16 mouse cellular contexts compared by ENCODE assay signal in the genomic region with DNA sequence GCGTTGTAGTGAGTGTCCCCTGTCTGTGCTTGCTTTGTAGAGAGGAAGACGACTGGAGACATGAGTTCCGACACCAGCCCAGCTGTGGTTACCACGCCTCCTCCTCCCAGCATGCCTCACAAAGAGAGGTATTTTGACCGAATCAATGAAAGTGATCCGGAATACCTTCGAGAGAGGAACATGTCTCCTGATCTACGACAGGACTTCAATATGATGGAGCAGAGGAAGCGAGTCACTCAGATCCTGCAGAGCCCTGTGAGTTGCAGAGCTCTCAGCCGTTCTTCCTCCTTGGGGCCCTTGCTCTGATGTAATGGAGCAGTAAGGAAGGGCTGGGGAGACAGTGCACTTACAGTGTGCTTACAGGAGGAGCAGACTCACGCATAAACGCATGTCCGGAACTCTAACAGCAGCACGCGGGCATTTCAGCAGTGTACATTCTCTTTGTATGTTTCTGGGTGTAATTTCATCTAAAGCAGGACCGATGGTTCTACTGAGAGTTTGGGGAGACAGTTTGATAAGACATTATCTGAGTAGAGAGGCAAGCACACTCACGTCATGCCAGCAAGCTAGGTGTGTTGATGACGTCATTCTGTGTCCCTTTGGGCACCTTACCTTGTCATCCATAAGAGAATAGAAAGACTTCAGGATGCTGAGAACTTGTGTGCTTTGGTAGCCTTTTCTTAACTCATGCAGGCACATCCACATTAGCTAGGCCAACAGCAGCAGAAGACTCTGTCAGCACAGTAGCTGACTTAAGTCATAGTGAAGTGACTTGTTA.
DNase-seq lines count a peak whose midpoint lies in the region; ATAC-seq and TF ChIP-seq lines count a peak whose summit lies in the region.
"Had no signal": no experiment of that assay in that cellular context is flagged by ENCODE, and none has a peak within 500 bp of the region (broad histone marks: within the 10 kb centered on the region; RNA-seq: fewer than 3 reads in every experiment).

No protein-coding gene starts in this region.

- TF ChIP-seq POLR2A in CH12.LX (IDR thresholded peaks at IDR 0.05; ENCODE audit: low read depth, low read length): peak; percentile 84

- no peaks in the 10 kb centered on the region for H3K27me3 ChIP-seq in liver, embryonic 16.5 days (ENCODE audit: control insufficient read depth, insufficient read depth, low read depth, low read length)
- no peaks in the 10 kb centered on the region for H3K27me3 ChIP-seq in liver, embryonic 11.5 days (replicated peaks; ENCODE audit: control insufficient read depth, insufficient read depth, low read length)
- no peaks in the 10 kb centered on the region for H3K27me3 ChIP-seq in CH12.LX (replicated peaks)
- H3K27me3 ChIP-seq: megakaryocyte, embryonic 14.5 days had no signal

- dilution Hi-C loops in CH12.LX (cut with MboI; ENCODE audit: extremely low pct_ligation_motif_present, extremely low pct_unique_long_range_greater_than_20kb, low sequenced_read_pairs): no loop called here

- no peak overlapping the region for H3K9ac ChIP-seq in liver, embryonic 16.5 days (ENCODE audit: low read depth, low read length)
- no peak overlapping the region for H3K9ac ChIP-seq in liver, embryonic 11.5 days (ENCODE audit: low read depth, low read length)
- peak overlapping the region; percentile 47 for H3K9ac ChIP-seq in CH12.LX (ENCODE audit: insufficient read depth, low read depth)

- in situ Hi-C loops in CH12.LX (cut with MboI; ENCODE audit: low pct_ligation_motif_present, low pct_unique_long_range_greater_than_20kb, low sequenced_read_pairs): no loop called here

- no peaks in the 10 kb centered on the region; the same call in 1 of the 2 replicates for H3K36me3 ChIP-seq in liver, embryonic 16.5 days (ENCODE audit: control insufficient read depth, insufficient read depth)
- peaks cover 6% of the 10 kb centered on the region; the same call in 1 of the 2 replicates for H3K36me3 ChIP-seq in liver, embryonic 11.5 days (ENCODE audit: control insufficient read depth, insufficient read depth, low read length)
- peaks cover 0 to 5% of the 10 kb centered on the region in 2 experiments for H3K36me3 ChIP-seq in CH12.LX (replicated peaks in 1 of 2; ENCODE audit: control insufficient read depth in 1 of 2, insufficient read depth in 1 of 2, low read length in 1 of 2)

- TF ChIP-seq EP300 in CH12.LX (IDR thresholded peaks at IDR 0.05; ENCODE audit: low read length): no peak

- peaks cover 3% of the 10 kb centered on the region for H3K4me1 ChIP-seq in liver, embryonic 16.5 days (ENCODE audit: control insufficient read depth, low read depth, low read length)
- H3K4me1 ChIP-seq in liver, embryonic 11.5 days (replicated peaks; ENCODE audit: control insufficient read depth, insufficient read depth, low read length): no peaks in the 10 kb centered on the region
- H3K4me1 ChIP-seq in CH12.LX (ENCODE audit: control insufficient read depth in 1 of 2, insufficient read depth in 2 of 2): peaks cover 7 to 62% of the 10 kb centered on the region in 2 experiments
- H3K4me1 ChIP-seq: hindbrain, embryonic 10.5 days had no signal

- no peak for DNase-seq in liver, embryonic 11.5 days (ENCODE audit: low spot score)
- peak; percentile 72 for DNase-seq in CH12.LX (ENCODE audit: extremely low read depth)
- DNase-seq in right cerebral cortex, adult 2 months (ENCODE audit: low spot score in 2 of 2): no peak
- no peak for DNase-seq in kidney, postnatal 14 days
- DNase-seq: cerebellum, adult 11-12 months; embryo, embryonic 11 days; lung, adult 18-20 months; spleen, adult 18-20 months had no signal

- 0 out of 2 replicates have a peak, but pooled peaks have one; percentile 19 for ATAC-seq in liver, embryonic 16.5 days (ENCODE audit: low read depth)
- ATAC-seq in liver, embryonic 11.5 days (replicated peaks; ENCODE audit: low FRiP score): no peak
- ATAC-seq in activated CD4-positive, CD25-positive, alpha-beta regulatory T cell, adult 4 months: peak; percentile 54
- ATAC-seq in neutrophil, adult 5-6 weeks (ENCODE audit: extremely low read depth, insufficient number of reproducible peaks, low FRiP score, poor library complexity, severe bottlenecking): peak; percentile 25; the same call in 1 of the 2 replicates
- ATAC-seq: intestine, postnatal 0 days had no signal

- WGBS in liver, embryonic 16.5 days (ENCODE audit: insufficient replicate concordance): 61% methylated on average over 18 of the region's 18 CpGs
- 78% methylated on average over 18 of the region's 18 CpGs for WGBS in liver, embryonic 11.5 days

- H3K9me3 ChIP-seq in liver, embryonic 16.5 days (replicated peaks; ENCODE audit: control insufficient read depth, low read length): no peaks in the 10 kb centered on the region
- H3K9me3 ChIP-seq in liver, embryonic 11.5 days (ENCODE audit: control insufficient read depth, low read length): no peaks in the 10 kb centered on the region
- no peaks in the 10 kb centered on the region for H3K9me3 ChIP-seq in CH12.LX (replicated peaks; ENCODE audit: low read length)
- H3K9me3 ChIP-seq: hindbrain, embryonic 10.5 days; megakaryocyte, embryonic 14.5 days had no signal

- no peak overlapping the region for H3K4me2 ChIP-seq in liver, embryonic 16.5 days (ENCODE audit: low read depth, low read length)
- no peak overlapping the region for H3K4me2 ChIP-seq in liver, embryonic 11.5 days
- H3K4me2 ChIP-seq in CH12.LX (ENCODE audit: insufficient read depth, low read depth, poor library complexity, severe bottlenecking): peak overlapping the region; percentile 71

- TF ChIP-seq CTCF in CH12.LX (conservative IDR thresholded peaks at IDR 0.05 in 1 of 2, IDR thresholded peaks at IDR 0.05 in 1 of 2; ENCODE audit: low read depth in 2 of 2, low read length in 2 of 2): no peak

- TF ChIP-seq RAD21 in CH12.LX (IDR thresholded peaks at IDR 0.05; ENCODE audit: low read depth, low read length): no peak

- H3K4me3 ChIP-seq in liver, embryonic 16.5 days (ENCODE audit: low read depth, low read length): no peak overlapping the region
- H3K4me3 ChIP-seq in liver, embryonic 11.5 days (ENCODE audit: low read depth, low read length): no peak overlapping the region
- peak overlapping the region; percentile 49 to 60 (median 55) for H3K4me3 ChIP-seq in CH12.LX (replicated peaks in 1 of 3; ENCODE audit: low read depth in 2 of 3, low read length in 2 of 3, poor library complexity in 1 of 3)
- H3K4me3 ChIP-seq: erythroblast, embryonic 14.5 days; hindbrain, embryonic 10.5 days; megakaryocyte, embryonic 14.5 days; myocyte had no signal

- no peaks in the 10 kb centered on the region for H3K79me2 ChIP-seq in CH12.LX (replicated peaks; ENCODE audit: control insufficient read depth, extremely low read depth, insufficient read depth, poor library complexity, severe bottlenecking)

- no peak overlapping the region for H3K27ac ChIP-seq in liver, embryonic 16.5 days (ENCODE audit: low read length)
- H3K27ac ChIP-seq in liver, embryonic 11.5 days (ENCODE audit: low read depth, low read length): no peak overlapping the region
- peak overlapping the region; percentile 75 for H3K27ac ChIP-seq in CH12.LX (ENCODE audit: insufficient read depth, low read depth)
- H3K27ac ChIP-seq: hindbrain, embryonic 10.5 days had no signal

TF ChIP-seq in CH12.LX, 34 proteins besides CTCF, POLR2A, EP300 and RAD21 (continues in another document):
- TF ChIP-seq KAT2A (IDR thresholded peaks at IDR 0.05; ENCODE audit: insufficient replicate concordance, low read length): no peak
- peak; percentile 81 for TF ChIP-seq TCF12 (IDR thresholded peaks at IDR 0.05; ENCODE audit: low read depth, low read length)
- no peak for TF ChIP-seq E2F4 (IDR thresholded peaks at IDR 0.05; ENCODE audit: insufficient replicate concordance, low read depth, low read length)
- TF ChIP-seq MAZ (IDR thresholded peaks at IDR 0.05; ENCODE audit: low read depth, low read length): no peak
- TF ChIP-seq ZC3H11A (IDR thresholded peaks at IDR 0.05; ENCODE audit: low read depth, low read length): no peak
- peak; percentile 59; the same call in 1 of the 2 replicates for TF ChIP-seq HCFC1 (IDR thresholded peaks at IDR 0.05; ENCODE audit: low read depth, low read length)
- TF ChIP-seq MAX (IDR thresholded peaks at IDR 0.05; ENCODE audit: low read length): peak; percentile 76
- no peak for TF ChIP-seq MEF2A (IDR thresholded peaks at IDR 0.05; ENCODE audit: borderline replicate concordance, low read depth, low read length)
- TF ChIP-seq JUN (IDR thresholded peaks at IDR 0.05; ENCODE audit: insufficient read depth, low read depth, low read length): peak; percentile 62
- TF ChIP-seq SMC3 (IDR thresholded peaks at IDR 0.05; ENCODE audit: low read depth, low read length): no peak
- no peak for TF ChIP-seq CHD2 (IDR thresholded peaks at IDR 0.05; ENCODE audit: low read length)
- TF ChIP-seq MYC (IDR thresholded peaks at IDR 0.05; ENCODE audit: low read depth, low read length): peak; percentile 67; the same call in 1 of the 2 replicates
- TF ChIP-seq USF2 (conservative IDR thresholded peaks at IDR 0.05; ENCODE audit: low read depth, low read length): no peak
- TF ChIP-seq ZNF384 (IDR thresholded peaks at IDR 0.05; ENCODE audit: low read depth, low read length): no peak
- peak; percentile 75 for TF ChIP-seq NELFE (IDR thresholded peaks at IDR 0.05; ENCODE audit: low read depth, low read length)
- peak; percentile 41; the same call in 1 of the 2 replicates for TF ChIP-seq NRF1 (IDR thresholded peaks at IDR 0.05; ENCODE audit: low read depth, low read length)
- TF ChIP-seq ZKSCAN1 (IDR thresholded peaks at IDR 0.05; ENCODE audit: borderline replicate concordance, low read depth, low read length): no peak
- peak; percentile 5; the same call in 1 of the 2 replicates for TF ChIP-seq ETS1 (conservative IDR thresholded peaks at IDR 0.05; ENCODE audit: low read depth, low read length)
- no peak for TF ChIP-seq RCOR1 (conservative IDR thresholded peaks at IDR 0.05; ENCODE audit: low read depth, low read length)
- TF ChIP-seq ELF1 (IDR thresholded peaks at IDR 0.05; ENCODE audit: low read depth, low read length): peak; percentile 46; the same call in 1 of the 2 replicates
- 0 out of 2 replicates have a peak, but pooled peaks have one; percentile 6 for TF ChIP-seq IRF4 (IDR thresholded peaks at IDR 0.05; ENCODE audit: low read depth, low read length)
- TF ChIP-seq POLR2AphosphoS2 (IDR thresholded peaks at IDR 0.05; ENCODE audit: low read depth, low read length): 0 out of 2 replicates have a peak, but pooled peaks have one; percentile 52
- TF ChIP-seq ZMIZ1 (IDR thresholded peaks at IDR 0.05; ENCODE audit: low read depth, low read length): peak; percentile 77
- peak; percentile 87 for TF ChIP-seq MXI1 (IDR thresholded peaks at IDR 0.05; ENCODE audit: low read depth, low read length)
- TF ChIP-seq SIN3A (IDR thresholded peaks at IDR 0.05; ENCODE audit: low read length): peak; percentile 91
- peak; percentile 85 for TF ChIP-seq TBP (conservative IDR thresholded peaks at IDR 0.05; ENCODE audit: low read depth, low read length)
- 0 out of 2 replicates have a peak, but pooled peaks have one; percentile 37 for TF ChIP-seq GABPA (IDR thresholded peaks at IDR 0.05; ENCODE audit: insufficient replicate concordance, low read depth, low read length)

Comparison
In these comparisons a context has a peak if more than half of its experiments do, and no peak if none do; other contexts are left out.
1. H3K4me3 ChIP-seq: peak in CH12.LX (3 of 3); none in liver, embryonic 16.5 days (single experiment) and liver, embryonic 11.5 days (single experiment).